Mouse (Mus musculus): ENCODE data around the gene Adamtsl1.

Gene Adamtsl1

DNA sequence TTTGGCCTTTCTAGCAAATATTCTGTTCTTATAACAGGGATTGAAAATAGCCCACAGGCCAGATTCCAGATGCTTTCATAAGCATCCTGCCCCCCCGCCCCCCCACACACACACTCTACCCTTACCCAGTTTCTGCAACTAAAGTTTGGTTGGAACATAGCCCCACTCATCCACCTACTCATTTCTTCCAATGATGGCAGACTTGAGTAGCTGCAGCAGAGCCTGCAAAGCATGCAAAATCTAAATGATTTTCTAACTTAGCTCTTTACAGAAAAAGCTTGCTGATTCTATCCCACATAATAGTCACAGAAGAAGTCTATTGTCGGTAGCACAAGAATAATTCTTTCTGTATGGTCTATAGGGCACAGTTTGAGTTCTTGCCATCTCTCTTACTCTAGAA is 760.7 kb downstream of the Adamtsl1 start:
- H3K36me3 ChIP-seq (ENCODE audit: control insufficient read depth, insufficient read depth, low read length, poor library complexity, severe bottlenecking), result no peaks in the 10 kb centered on the region
- no peak for DNase-seq (ENCODE audit: low read depth, low spot score)
- no peaks in the 10 kb centered on the region for H3K27me3 ChIP-seq (ENCODE audit: control insufficient read depth, insufficient read depth, low read length, poor library complexity, severe bottlenecking)

DNA sequence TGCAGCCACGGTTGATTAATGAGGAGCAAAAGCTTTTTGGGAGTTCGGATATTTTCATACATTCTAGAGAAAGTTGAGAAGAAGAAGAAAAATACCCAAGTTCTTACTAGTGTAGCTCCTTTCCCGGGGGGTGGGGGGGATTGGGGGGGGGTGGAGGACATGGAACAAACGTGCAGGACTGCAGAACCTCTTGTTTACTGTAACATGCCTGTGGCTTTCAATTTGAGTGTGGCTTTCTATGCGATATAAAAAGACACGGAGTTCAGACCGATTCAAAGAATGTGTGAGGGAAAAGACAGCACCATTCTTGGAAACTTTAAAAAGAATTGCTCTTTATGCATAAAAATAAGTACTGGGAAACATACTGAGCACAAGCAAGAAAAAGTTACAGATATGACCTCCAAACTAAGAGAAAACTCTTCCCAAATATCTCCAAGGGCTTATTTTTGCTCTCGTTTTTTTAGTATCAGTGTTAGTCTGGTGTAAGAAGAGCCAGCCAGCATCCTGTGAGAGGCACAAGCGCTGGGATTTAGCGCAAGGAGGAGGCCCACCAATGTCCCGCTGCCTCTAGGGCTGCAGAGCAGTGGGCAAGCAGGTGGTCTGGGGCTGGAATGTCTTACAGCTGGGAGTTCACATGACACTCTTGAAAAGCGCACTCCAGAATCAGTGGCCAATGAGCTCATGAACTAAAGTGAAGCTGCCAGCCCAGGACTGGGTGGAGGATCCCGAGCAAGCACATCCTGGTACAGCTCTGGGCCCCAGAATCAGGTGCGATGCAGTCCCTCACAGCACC is 762.2 kb downstream of the Adamtsl1 start:
- no peaks in the 10 kb centered on the region for H3K27me3 ChIP-seq (ENCODE audit: control insufficient read depth, insufficient read depth, low read length, poor library complexity, severe bottlenecking)
- DNase-seq (ENCODE audit: low read depth, low spot score), result no peak
- H3K36me3 ChIP-seq (ENCODE audit: control insufficient read depth, insufficient read depth, low read length, poor library complexity, severe bottlenecking), result no peaks in the 10 kb centered on the region

DNA sequence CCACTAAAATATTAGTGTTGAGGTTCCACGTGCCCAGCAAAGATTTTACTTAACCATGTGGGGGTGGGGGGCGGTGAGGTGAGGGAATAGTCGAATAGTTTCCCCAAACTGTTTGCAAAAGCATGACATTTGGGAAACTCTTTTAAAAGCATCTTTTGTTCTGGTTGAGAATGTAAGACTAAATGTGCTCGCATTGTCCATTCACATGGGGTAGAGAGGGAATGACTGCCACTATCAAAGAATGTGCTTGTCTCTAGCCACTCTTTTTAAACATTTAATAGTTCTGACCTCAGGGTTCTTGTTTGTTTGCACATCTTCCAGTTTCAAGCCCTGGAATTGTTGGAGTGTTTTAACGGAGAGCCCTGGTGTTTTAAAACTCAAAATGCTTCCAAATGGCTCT is 764.6 kb downstream of the Adamtsl1 start:
- no peaks in the 10 kb centered on the region for H3K27me3 ChIP-seq (ENCODE audit: control insufficient read depth, insufficient read depth, low read length, poor library complexity, severe bottlenecking)
- no peaks in the 10 kb centered on the region for H3K36me3 ChIP-seq (ENCODE audit: control insufficient read depth, insufficient read depth, low read length, poor library complexity, severe bottlenecking)
- no peak for DNase-seq (ENCODE audit: low read depth, low spot score)

DNA sequence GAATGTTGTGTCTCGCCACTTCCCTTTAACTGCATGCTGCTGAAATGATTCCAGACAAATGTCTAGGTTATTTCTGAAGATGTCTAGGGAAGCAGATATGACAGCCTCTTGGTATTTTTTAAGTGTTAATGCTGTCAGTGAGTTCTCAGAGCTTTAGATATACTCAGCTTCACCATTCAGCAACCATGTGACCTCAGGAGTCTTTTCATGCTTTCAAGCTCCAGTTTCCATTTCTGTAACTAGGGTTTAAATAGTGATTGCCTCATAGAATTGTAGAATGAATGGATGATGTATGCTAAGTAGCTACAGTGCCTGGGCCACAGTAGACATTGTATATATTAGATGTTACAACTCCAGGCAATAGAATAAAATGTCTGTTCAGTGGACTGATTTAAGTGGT is 772.6 kb downstream of the Adamtsl1 start:
- no peaks in the 10 kb centered on the region for H3K27me3 ChIP-seq (ENCODE audit: control insufficient read depth, insufficient read depth, low read length, poor library complexity, severe bottlenecking)
- DNase-seq (ENCODE audit: low read depth, low spot score), result no peak
- no peaks in the 10 kb centered on the region for H3K36me3 ChIP-seq (ENCODE audit: control insufficient read depth, insufficient read depth, low read length, poor library complexity, severe bottlenecking)

DNA sequence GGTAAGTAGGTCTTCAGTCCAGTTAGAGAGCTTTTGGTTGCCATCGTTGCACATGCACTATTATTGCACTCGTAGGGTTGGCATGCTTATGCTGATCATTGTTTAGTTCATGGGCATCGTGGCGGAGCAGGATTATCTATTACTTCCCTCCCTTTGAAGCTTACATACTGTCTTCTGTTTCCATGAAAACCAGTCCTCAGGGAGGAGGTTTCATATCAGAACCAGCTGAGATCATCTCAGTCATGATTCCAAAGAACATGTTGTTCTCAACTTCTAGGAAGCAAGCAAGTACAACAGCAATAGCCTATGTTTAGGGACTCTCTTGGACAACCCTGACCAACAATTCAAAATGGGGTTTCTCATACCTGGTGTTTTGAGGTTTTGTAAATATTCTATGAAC is 774.3 kb downstream of the Adamtsl1 start:
- H3K36me3 ChIP-seq (ENCODE audit: control insufficient read depth, insufficient read depth, low read length, poor library complexity, severe bottlenecking), result no peaks in the 10 kb centered on the region
- H3K27me3 ChIP-seq (ENCODE audit: control insufficient read depth, insufficient read depth, low read length, poor library complexity, severe bottlenecking), result no peaks in the 10 kb centered on the region
- no peak for DNase-seq (ENCODE audit: low read depth, low spot score)

DNA sequence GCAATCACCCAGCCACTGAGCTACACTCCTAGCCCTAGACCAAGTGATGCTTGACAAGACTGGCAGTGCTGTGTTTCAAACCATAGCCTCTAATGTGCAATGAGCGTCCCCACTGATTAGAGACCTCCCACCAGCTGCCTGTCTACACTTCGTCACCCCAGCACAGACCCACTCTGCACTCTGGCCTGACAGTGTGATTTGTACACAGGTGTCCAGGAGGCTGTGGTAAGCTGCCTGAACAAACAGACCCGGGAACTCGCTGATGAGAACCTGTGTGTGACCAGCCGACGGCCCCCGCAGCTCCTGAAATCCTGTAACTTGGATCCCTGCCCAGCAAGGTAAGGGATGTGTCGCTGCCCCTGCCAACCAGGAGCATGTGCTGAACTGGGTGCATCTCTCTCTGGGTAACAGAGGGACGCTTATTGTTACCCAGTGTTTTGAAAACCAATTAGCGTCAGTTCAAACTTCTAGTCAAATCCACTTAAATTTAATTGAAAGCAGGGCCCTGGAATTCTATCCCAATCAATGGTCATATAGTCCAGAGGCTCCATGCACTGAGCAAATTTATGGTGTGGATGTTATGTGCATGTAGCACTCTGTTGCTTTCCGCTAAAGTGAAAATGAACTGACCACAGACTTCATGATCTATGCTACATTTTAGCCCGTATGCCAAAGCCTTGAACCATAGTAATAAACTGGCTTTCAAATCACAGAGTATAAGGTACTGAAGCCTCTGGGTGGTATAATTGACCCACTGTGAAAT is 775.7 kb downstream of the Adamtsl1 start:
- no peak for DNase-seq (ENCODE audit: low read depth, low spot score)
- H3K27me3 ChIP-seq (ENCODE audit: control insufficient read depth, insufficient read depth, low read length, poor library complexity, severe bottlenecking), result no peaks in the 10 kb centered on the region
- no peaks in the 10 kb centered on the region for H3K36me3 ChIP-seq (ENCODE audit: control insufficient read depth, insufficient read depth, low read length, poor library complexity, severe bottlenecking)

DNA sequence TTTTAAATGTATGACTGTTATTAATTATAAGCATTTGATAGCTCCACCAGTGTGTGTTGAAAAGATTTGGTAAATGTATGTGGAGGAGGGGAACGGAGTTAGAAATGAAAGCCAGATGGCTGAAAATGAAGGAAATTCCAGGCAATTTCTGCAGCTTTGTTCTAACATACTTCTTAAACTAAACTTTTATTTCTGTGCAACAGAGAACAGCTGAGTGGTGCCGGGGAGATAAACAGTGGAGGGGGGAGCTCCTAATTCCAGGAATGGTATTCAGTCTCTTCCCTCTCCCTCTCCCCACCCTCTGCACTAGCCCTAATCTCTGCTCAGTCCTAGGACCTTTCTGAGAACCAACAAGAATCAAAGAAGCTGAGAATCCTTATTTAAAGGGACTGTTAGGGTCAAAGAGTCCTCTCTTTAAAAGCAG is 780.9 kb downstream of the Adamtsl1 start:
- Histone ChIP-seq H3K27me3 (ENCODE audit: control insufficient read depth, insufficient read depth, low read length, poor library complexity, severe bottlenecking) (no peaks in the 10 kb centered on the region), H3K36me3 (ENCODE audit: control insufficient read depth, insufficient read depth, low read length, poor library complexity, severe bottlenecking) (no peaks in the 10 kb centered on the region)
- DNase-seq (ENCODE audit: low read depth, low spot score), result no peak

DNA sequence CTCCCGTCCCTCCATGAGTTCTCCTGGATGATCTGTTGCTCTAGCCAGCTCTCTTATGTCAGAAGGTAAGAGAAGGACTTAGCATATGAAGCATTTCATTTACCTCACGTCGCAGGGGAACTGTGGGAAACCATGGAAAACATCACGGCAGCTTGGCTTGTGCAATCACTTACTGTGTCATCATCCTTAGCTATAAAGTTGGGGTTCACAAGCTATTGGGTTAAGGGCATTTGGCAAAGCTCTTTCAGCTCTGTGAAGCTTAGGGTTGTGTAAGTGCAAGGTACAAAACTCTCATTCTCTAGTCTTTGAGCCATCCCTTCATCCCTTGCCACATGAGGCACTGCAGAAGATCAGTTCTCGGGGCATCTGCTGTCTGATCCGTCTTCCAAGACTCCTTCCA is 787.5 kb downstream of the Adamtsl1 start:
- no peaks in the 10 kb centered on the region for H3K27me3 ChIP-seq (ENCODE audit: control insufficient read depth, insufficient read depth, low read length, poor library complexity, severe bottlenecking)
- DNase-seq (ENCODE audit: low read depth, low spot score), result no peak
- no peaks in the 10 kb centered on the region for H3K36me3 ChIP-seq (ENCODE audit: control insufficient read depth, insufficient read depth, low read length, poor library complexity, severe bottlenecking)

DNA sequence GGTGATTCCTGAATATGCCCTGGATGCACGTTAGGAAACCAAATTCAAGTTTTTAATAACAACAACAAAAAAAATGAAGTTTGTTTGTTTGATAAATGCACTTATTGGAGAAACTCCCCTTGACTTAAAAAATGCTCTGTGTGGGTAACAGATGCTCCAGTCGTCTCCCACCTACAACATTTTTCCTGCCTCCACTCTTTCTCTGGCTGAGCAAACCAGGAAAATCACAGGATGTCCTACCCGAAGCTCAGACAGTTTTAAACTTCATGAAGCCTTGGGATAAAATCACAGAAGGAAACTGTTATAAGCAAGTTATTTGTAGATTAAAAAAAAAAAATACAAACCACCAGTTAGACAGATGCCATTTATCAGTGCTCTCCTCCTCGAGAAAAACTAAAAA is 788.1 kb downstream of the Adamtsl1 start:
- Histone ChIP-seq H3K36me3 (ENCODE audit: control insufficient read depth, insufficient read depth, low read length, poor library complexity, severe bottlenecking) (no peaks in the 10 kb centered on the region), H3K27me3 (ENCODE audit: control insufficient read depth, insufficient read depth, low read length, poor library complexity, severe bottlenecking) (no peaks in the 10 kb centered on the region)
- no peak for DNase-seq (ENCODE audit: low read depth, low spot score)

DNA sequence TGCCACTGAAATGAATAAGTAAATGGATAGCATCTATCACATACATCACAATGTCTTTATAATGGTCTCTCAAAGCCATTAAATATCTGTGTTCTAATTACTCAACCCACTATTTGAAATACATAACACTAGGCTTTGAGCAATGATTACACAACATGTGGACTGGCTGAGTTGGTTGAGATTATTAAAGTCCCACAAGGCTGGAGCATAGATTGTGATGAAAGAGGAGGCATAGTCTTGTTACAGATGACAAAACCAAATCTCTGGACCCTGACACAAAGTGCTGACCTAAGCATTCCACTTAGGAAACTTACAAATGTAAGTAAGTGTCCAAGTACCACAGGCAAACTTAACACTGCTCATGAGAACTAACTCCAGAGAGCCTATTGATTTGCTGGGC is 792.8 kb downstream of the Adamtsl1 start:
- H3K36me3 ChIP-seq (ENCODE audit: control insufficient read depth, insufficient read depth, low read length, poor library complexity, severe bottlenecking), result no peaks in the 10 kb centered on the region
- no peaks in the 10 kb centered on the region for H3K27me3 ChIP-seq (ENCODE audit: control insufficient read depth, insufficient read depth, low read length, poor library complexity, severe bottlenecking)
- no peak for DNase-seq (ENCODE audit: low read depth, low spot score)

DNA sequence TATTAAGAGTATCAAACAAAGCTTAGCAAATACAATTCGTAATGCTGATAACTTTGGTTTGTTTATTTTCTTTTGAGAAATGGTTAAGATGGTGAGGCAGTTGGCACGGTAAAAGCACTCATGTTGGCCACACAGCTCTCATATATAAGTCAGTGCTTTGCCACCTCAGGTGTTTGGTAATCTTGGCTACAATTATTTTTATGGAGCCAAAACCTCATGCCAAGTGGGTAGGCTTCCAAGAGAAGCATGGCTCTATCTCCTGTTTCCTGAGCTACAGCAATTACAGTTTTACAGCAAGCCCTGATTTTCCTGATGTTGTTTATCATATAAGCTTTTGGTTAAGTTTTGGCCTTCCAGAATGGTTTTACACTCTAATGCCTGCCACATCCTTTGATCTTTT is 795.2 kb downstream of the Adamtsl1 start:
- no peak for DNase-seq (ENCODE audit: low read depth, low spot score)
- no peaks in the 10 kb centered on the region for H3K27me3 ChIP-seq (ENCODE audit: control insufficient read depth, insufficient read depth, low read length, poor library complexity, severe bottlenecking)
- H3K36me3 ChIP-seq (ENCODE audit: control insufficient read depth, insufficient read depth, low read length, poor library complexity, severe bottlenecking), result no peaks in the 10 kb centered on the region

DNA sequence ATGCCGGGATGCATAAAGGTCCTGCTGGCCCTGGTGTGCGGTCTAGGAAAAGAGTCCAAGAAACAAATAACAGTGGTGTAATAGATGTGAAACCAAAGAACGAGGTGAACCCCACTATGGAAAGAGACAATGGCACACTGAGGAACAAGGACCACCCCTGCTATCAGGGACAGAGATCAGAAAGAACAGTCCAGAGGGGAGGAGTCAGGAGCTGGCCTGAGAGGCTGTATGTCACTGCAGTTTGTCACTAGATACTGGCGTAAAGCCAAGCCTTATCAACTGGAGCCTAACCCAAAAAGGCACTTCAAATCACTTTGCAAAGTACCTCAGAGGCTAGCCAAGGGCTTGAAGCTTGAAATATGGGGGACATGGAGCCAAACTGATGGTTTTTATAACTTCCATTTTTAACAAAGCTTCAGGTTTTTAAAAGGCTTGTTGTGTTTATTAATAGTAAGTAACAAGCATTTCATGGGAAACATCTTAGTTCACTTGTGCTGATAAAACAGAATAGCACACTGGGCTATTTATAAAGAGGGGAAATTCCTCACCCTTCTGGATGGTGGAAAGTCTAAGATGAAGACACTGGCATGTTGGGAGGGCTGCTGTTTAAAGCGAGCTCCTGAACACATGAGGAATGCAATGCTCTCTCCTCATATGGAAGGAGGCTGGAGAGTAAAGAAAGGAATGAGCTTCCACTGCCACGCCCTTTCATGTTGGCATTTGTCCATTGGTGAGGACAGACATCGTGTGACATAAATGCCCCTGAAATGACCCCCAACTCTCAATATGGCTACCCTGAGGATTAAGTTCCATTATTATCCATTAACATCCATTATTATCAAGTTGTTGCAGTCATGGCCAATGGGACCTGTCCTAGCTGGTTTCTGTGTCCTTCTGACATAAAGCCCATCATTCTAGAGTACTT is 797.1 kb downstream of the Adamtsl1 start:
- no peaks in the 10 kb centered on the region for H3K36me3 ChIP-seq (ENCODE audit: control insufficient read depth, insufficient read depth, low read length, poor library complexity, severe bottlenecking)
- H3K27me3 ChIP-seq (ENCODE audit: control insufficient read depth, insufficient read depth, low read length, poor library complexity, severe bottlenecking), result no peaks in the 10 kb centered on the region
- no peak for DNase-seq (ENCODE audit: low read depth, low spot score)

DNA sequence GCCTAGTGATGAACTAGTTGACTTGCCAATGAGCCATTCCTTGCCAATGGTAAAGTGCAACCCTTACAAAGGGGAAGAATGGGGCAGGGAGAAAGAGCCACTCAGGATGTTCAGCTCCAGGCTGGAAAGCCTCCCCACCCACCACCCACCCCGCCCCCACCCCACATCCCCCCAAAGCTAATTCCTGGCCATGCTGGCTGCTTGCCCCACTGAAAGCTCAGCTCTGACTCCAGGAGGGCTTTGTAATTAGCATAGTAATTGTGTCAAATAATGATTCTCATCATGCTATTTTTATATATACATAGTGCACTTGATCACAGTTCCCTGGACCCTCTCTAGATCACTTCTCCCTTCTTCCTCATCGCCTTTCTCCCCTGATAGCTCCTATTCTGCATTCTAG is 798.4 kb downstream of the Adamtsl1 start:
- H3K27me3 ChIP-seq (ENCODE audit: control insufficient read depth, insufficient read depth, low read length, poor library complexity, severe bottlenecking), result no peaks in the 10 kb centered on the region
- H3K36me3 ChIP-seq (ENCODE audit: control insufficient read depth, insufficient read depth, low read length, poor library complexity, severe bottlenecking), result no peaks in the 10 kb centered on the region
- DNase-seq (ENCODE audit: low read depth, low spot score), result no peak

DNA sequence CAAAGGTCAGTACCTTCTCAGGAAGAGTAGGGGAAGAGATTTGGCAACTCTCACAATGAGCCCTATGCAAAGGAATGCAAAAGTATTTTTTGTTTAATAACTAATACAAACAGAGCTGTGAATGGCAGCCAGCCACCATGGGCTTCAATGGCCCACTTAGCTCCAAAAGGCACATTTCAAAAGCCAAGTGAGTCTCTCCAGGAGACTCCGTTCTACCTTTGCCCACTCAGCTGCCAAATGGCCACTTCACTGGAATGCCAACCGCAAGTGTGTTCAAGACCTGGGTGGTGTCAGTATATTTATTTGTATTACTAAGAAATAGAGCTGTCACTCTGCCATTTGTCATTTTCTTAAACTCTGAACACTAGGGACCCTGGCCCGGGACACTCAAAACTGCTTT is 800.5 kb downstream of the Adamtsl1 start:
- Histone ChIP-seq H3K36me3 (ENCODE audit: control insufficient read depth, insufficient read depth, low read length, poor library complexity, severe bottlenecking) (no peaks in the 10 kb centered on the region), H3K27me3 (ENCODE audit: control insufficient read depth, insufficient read depth, low read length, poor library complexity, severe bottlenecking) (no peaks in the 10 kb centered on the region)
- no peak for DNase-seq (ENCODE audit: low read depth, low spot score)

DNA sequence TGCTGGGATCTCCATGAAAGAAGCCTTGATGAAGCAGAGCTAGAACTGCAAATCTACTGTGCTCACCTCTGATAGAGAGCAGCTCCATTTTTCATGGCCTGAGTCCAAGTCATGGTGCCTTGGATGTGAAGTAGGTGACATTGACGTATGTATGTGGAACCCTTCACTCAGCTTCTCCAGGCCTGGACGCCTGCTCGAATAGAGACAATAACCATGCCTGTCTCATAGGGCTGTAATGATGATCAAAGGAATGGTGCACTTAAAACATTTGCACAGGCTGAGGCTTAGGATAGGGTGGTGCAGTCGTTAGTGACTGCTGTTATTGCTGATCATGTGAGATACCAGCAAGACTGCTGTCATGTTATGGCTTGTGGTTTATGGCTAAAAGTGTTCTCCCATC is 801.1 kb downstream of the Adamtsl1 start:
- Histone ChIP-seq H3K27me3 (ENCODE audit: control insufficient read depth, insufficient read depth, low read length, poor library complexity, severe bottlenecking) (no peaks in the 10 kb centered on the region), H3K36me3 (ENCODE audit: control insufficient read depth, insufficient read depth, low read length, poor library complexity, severe bottlenecking) (no peaks in the 10 kb centered on the region)
- no peak for DNase-seq (ENCODE audit: low read depth, low spot score)

Data from splenic B cell, adult 2 months (primary cell).